Mouse (Mus musculus) E14TG2a.4 (cell line): ENCODE measurements at regions not wholly inside any gene's neighbourhood (a gene's known extent, or its start where the extent isn't known, plus 50 kb on each side); places are given as distances from the start of the nearest gene placed in this dataset.

Source experiments
- CTCF ChIP-seq: conservative IDR thresholded peaks from 2 replicates; pipeline ENCODE4 v1.5.1; 2014; ENCODE audit warnings: low read length
- POU5F1 ChIP-seq: IDR thresholded peaks from 2 replicates; pipeline ENCODE4 v1.6.1; 2014; ENCODE audit warnings: low read length, borderline replicate concordance

GRCm38 (mm10) chr8:41561995-41562394 lies 145.1 kb upstream of the Frg1 start:
- TF ChIP-seq CTCF (no peak), POU5F1 (no peak)
